Mouse (Mus musculus) CD4-positive, CD25-positive, alpha-beta regulatory T cell (primary cell): ENCODE data around the gene Maats1. TPM values are rescaled to one million over a fixed set of nuclear protein-coding genes. Genes with fewer than 3 reads are reported as not detected.

Experiments
- polyA plus RNA-seq: library from polyadenylated mRNA; unstranded; fragments of 100-300 nt; shearing (Covaris generic); gene quantifications from one replicate; pipeline ENCODE4 v1.2.1, GENCODE M21; 2017

The Maats1 gene
- 0.14 TPM for polyA plus RNA-seq

DNA sequence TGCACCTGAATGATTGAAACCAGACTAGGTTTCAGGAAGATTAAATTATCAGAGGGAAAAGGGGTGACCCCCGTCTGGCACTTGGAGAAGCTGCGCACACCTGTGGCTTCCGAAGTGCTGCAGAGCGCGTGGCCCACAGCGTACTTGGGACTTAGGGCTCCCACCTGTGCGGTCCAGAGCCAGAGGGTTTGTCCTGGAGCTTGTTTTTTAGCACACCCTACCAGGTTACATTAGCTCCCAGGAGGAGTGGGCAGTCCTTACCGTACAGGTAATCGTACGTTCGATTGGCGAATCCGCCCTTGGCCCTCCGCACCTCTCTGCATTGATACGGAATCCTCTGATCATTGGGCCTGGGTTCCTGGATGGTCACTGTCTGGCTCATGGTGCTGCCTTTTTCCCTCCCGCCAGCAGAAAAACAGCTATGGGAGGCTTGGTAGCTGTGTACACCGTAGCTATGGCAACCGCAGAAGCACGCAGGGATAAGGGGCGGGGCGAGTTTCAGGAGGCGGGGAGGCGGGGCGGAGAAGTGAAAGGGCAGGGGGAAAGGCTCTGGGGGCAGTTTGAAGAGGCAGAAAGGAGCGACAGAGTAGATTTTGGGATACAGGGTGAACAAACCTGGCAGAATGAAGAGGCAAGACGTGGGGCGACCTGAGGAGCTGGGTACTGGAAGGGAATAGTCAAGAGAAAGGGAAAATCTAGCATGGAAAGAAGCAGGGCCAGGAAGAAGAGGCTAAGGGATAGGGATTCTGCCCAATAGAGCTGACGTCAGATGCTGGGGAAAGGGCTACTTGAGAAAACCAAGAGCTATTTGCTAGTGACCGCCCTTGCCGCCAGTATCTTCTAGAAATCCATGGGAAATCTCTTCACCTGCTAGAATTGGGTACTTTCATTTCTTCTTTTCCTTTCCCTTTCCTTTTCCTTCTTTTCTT, at the start of gene Maats1:
Maats1 (minus strand) TSS at position 748 of the 929 bp plus-strand sequence.

DNA sequence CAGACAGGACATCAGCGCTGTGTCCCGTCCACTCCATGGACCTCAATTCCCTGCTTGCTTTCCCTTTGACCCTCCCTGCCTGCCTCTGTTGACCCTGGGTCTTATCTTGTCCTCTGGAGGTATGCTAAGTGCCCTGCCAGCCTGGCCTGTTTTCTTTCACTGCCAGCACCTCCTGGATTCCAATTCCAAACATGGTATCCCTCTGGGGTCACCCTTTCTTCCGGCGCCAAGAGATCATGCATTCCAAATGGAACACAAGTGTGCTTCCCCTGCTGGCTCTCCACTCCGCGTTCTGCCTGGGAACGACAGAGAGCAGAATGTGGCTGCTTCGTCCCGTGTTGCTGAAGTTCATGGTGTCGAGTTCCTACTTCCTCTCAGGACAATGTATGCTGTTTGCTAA, 20.0 kb upstream of the Maats1 start, which contains the start of gene Popdc2:
Popdc2 (plus strand) TSS at position 277 of the 400 bp plus-strand sequence.

DNA sequence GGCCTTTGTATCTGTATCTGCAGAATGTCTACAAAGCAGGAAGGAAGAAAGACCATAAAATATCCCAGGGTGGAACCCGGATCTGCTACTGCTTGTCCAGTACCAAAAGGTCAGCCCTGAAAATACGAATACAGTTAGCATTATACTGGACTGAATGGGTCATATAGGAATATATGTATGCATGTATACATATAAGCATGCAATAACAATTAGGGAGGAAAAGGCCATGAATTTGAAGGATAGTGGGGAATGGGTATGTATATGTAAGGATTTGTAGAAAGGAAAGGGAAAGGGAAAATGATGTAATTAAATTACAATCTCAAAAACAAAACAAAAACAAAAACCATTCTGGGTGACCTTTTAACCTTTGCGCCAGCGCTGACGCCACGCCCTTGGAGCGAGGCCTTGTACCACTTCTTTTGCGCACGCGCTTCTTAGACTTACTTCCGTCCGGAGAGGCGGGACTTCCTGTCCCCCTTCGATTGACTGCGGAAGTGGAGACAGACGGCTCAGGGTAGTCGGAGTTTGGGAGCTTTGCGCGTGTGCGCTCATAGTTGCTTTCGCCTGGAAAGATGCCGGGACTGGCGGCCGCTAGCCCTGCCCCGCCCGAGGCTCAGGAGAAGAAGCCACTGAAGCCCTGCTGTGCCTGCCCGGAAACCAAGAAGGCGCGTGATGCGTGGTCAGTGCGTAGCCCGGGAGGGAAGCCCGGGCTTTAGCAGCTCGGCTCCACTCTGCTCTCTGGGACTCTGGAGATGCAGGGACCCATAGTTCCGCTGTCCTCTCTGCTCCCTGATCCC, 4.8 kb upstream of the Maats1 start, which contains the start of the genes Cox17 and Gm21987:
Cox17 (plus strand) TSS at position 463 of the 797 bp plus-strand sequence.
Gm21987 (plus strand) TSS at position 512 of the 797 bp plus-strand sequence.

DNA sequence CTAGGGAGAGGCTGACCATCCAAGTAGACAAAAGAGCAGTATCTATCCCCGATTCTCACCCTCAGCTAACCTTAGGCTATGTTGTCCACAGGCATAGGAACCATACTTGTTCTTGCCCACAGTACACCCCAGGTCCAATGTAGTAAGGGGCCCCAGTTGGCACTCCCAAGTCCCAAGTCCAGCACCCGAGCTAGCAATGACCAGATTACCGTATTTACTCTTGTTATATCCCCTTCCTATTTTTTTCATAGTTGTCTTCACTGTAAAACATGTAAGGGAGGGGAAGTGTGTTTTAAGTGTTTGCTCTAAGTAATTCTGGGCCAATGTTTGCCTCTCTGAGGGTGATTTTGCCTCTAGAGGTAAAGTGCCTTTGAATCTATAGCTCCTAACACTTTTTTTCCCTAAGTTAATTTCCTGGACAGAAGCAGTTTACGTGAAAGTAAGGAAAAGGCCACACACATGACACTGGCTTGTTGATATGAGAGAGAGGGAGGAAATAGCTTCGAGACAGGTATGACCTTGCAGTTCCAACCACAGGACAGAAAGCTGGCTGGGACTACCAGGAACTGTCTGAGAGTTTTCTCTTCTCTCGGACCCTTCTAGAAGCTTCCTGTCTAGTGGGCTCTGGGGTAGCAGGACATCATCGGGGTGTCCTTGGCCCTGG, 47.1 kb downstream of the Maats1 start, which contains the start of gene Nr1i2:
Nr1i2 (minus strand) TSS at position 140 of the 664 bp plus-strand sequence.

Other genes starting within 250 kb of the Maats1 start
- not detected for gene Nr1i2, start 47.3 kb downstream of the Maats1 start, polyA plus RNA-seq
- gene Cox17, start 4.8 kb upstream of the Maats1 start, polyA plus RNA-seq = 193 TPM
- gene Gm21987, start 4.9 kb upstream of the Maats1 start, polyA plus RNA-seq = not detected
- gene Popdc2, start 20.1 kb upstream of the Maats1 start, polyA plus RNA-seq = 1.6 TPM
- gene Pla1a, start 91.0 kb upstream of the Maats1 start, polyA plus RNA-seq = 0.12 TPM
- 112 TPM for gene Adprh, start 110.6 kb upstream of the Maats1 start, polyA plus RNA-seq
- 3.2 TPM for gene Cd80, start 113.4 kb upstream of the Maats1 start, polyA plus RNA-seq
- 7.9 TPM for gene Timmdc1, start 180.5 kb upstream of the Maats1 start, polyA plus RNA-seq
- gene Poglut1, start 208.1 kb upstream of the Maats1 start, polyA plus RNA-seq = 52.8 TPM
- 45.6 TPM for gene Tmem39a, start 216.6 kb upstream of the Maats1 start, polyA plus RNA-seq